Mouse (Mus musculus) left cerebral cortex, adult 9 months (tissue): ENCODE data around the gene Lcn8.

Experiments used
- DNase-seq, 2 experiments: peaks; one replicate each; pipeline ENCODE4 v3.0.0; 2022; ENCODE audit warnings: low spot score in 2 of 2

Lcn8 gene

GRCm38 (mm10) chr2:25652902-25653301 is at the start of gene Lcn8:
Lcn8 (plus strand) TSS chr2:25653120.
- no peak for DNase-seq

GRCm38 (mm10) chr2:25607761-25608622 is 44.9 kb upstream of the Lcn8 start, which contains the start of gene Rabl6:
Rabl6 (minus strand) TSS chr2:25608521.
- peak; percentile 65 to 91 for DNase-seq

GRCm38 (mm10) chr2:25608671-25609070 is 44.2 kb upstream of the Lcn8 start:
- DNase-seq = no peak

GRCm38 (mm10) chr2:25616398-25616797 is 36.5 kb upstream of the Lcn8 start:
- DNase-seq = no peak

- DNase-seq = no peak
Measured at GRCm38 (mm10) chr2:25617578-25617977, 35.3 kb upstream of the Lcn8 start, which contains the start of gene Ccdc183. Ccdc183 (minus strand) TSS chr2:25617678.

- no peak for DNase-seq
Measured at GRCm38 (mm10) chr2:25620386-25620785, 32.5 kb upstream of the Lcn8 start.

GRCm38 (mm10) chr2:25620852-25621228 is 32.1 kb upstream of the Lcn8 start:
- DNase-seq = no peak

- DNase-seq = peak; percentile 61 to 89
Measured at GRCm38 (mm10) chr2:25621229-25622200, 31.4 kb upstream of the Lcn8 start, which contains the start of gene Tmem141. Tmem141 (minus strand) TSS chr2:25622005.

- DNase-seq = no peak
Measured at GRCm38 (mm10) chr2:25625986-25626385, 26.9 kb upstream of the Lcn8 start.

GRCm38 (mm10) chr2:25627811-25628210 is 25.1 kb upstream of the Lcn8 start, which contains the start of gene Fcna:
Fcna (minus strand) TSS chr2:25628030.
- DNase-seq = no peak

GRCm38 (mm10) chr2:25628738-25629137 is 24.2 kb upstream of the Lcn8 start:
- no peak for DNase-seq

GRCm38 (mm10) chr2:25633616-25634015 is 19.3 kb upstream of the Lcn8 start:
- DNase-seq = no peak

GRCm38 (mm10) chr2:25634046-25634445 is 18.9 kb upstream of the Lcn8 start:
- DNase-seq = no peak

GRCm38 (mm10) chr2:25639890-25640289 is 13.0 kb upstream of the Lcn8 start:
- no peak for DNase-seq

GRCm38 (mm10) chr2:25654502-25654901 is 1.6 kb downstream of the Lcn8 start:
- no peak for DNase-seq

- peak in 1 of 2 experiments; percentile 5 for DNase-seq
Measured at GRCm38 (mm10) chr2:25656691-25657090, 3.8 kb downstream of the Lcn8 start.

GRCm38 (mm10) chr2:25657246-25657645 is 4.3 kb downstream of the Lcn8 start:
- DNase-seq = no peak

- no peak for DNase-seq
Measured at GRCm38 (mm10) chr2:25657652-25658051, 4.7 kb downstream of the Lcn8 start, which contains the start of gene Lcn5. Lcn5 (plus strand) TSS chr2:25657952.

GRCm38 (mm10) chr2:25660279-25660678 is 7.4 kb downstream of the Lcn8 start:
- DNase-seq = no peak

- DNase-seq = no peak
Measured at GRCm38 (mm10) chr2:25661245-25661970, 8.5 kb downstream of the Lcn8 start.

GRCm38 (mm10) chr2:25663511-25663910 is 10.6 kb downstream of the Lcn8 start:
- peak in 1 of 2 experiments; percentile 34 for DNase-seq
